16 mouse cellular contexts compared by ENCODE assay signal in genomic region chr19:45026958-45027670, GRCm38 (mm10). TPM values are rescaled to one million over a fixed set of nuclear protein-coding genes. Genes with fewer than 3 reads are reported as not detected.
DNase-seq lines count a peak whose midpoint lies in the region; ATAC-seq and TF ChIP-seq lines count a peak whose summit lies in the region.
"Had no signal": no experiment of that assay in that cellular context is flagged by ENCODE, and none has a peak within 500 bp of the region (broad histone marks: within the 10 kb centered on the region; RNA-seq: fewer than 3 reads in every experiment).

No protein-coding gene starts in this region.

- intact Hi-C loops in heart, postnatal 25 days (cut with DNase I) = no loop called here

- DNase-seq in cerebellum, adult 9-11 months = peak; percentile 26
- no peak for DNase-seq in cerebellum, postnatal 14 days
- no peak for DNase-seq in heart, postnatal 25 days (ENCODE audit: low spot score)
- no peak for DNase-seq in midbrain, embryonic 14.5 days
- DNase-seq in midbrain, postnatal 0 days (ENCODE audit: low spot score) = no peak
- peak; percentile 87 for DNase-seq in skeletal muscle tissue, adult 2 months (ENCODE audit: low read depth, low spot score)
- no peak for DNase-seq in spleen, adult 12 weeks (ENCODE audit: low spot score)
- DNase-seq: left cerebral cortex, postnatal 4 days; right cerebral cortex, postnatal 4 days; thymus, postnatal 14 days had no signal

- no peak overlapping the region for H3K4me2 ChIP-seq in heart, embryonic 15.5 days
- no peak overlapping the region for H3K4me2 ChIP-seq in midbrain, embryonic 14.5 days (ENCODE audit: low read length)
- H3K4me2 ChIP-seq in midbrain, postnatal 0 days (ENCODE audit: low read depth, low read length, poor library complexity, severe bottlenecking) = no peak overlapping the region
- H3K4me2 ChIP-seq: forebrain, embryonic 13.5 days; neural tube, embryonic 15.5 days had no signal

- ATAC-seq in heart, embryonic 15.5 days (replicated peaks; ENCODE audit: insufficient number of reproducible peaks, insufficient read depth, low FRiP score, low read depth) = no peak
- no peak for ATAC-seq in midbrain, embryonic 14.5 days (ENCODE audit: low FRiP score, low TSS enrichment)
- no peak for ATAC-seq in midbrain, postnatal 0 days (ENCODE audit: low FRiP score)
- ATAC-seq: forebrain, embryonic 13.5 days; lung, postnatal 0 days had no signal

- H3K27ac ChIP-seq in heart, embryonic 15.5 days = 0 out of 2 replicates have a peak overlapping the region, but pooled peaks have one; percentile 27
- H3K27ac ChIP-seq in midbrain, embryonic 14.5 days (replicated peaks; ENCODE audit: low read depth, low read length) = 0 out of 2 replicates have a peak overlapping the region, but pooled peaks have one; percentile 5
- no peak overlapping the region for H3K27ac ChIP-seq in midbrain, postnatal 0 days (ENCODE audit: low read depth, low read length)
- H3K27ac ChIP-seq: forebrain, embryonic 13.5 days; liver, embryonic 14.5 days; neural tube, embryonic 15.5 days had no signal

- TF ChIP-seq CTCF in midbrain, postnatal 0 days (IDR thresholded peaks at IDR 0.05) = no peak

- H3K27me3 ChIP-seq in heart, embryonic 15.5 days = no peaks in the 10 kb centered on the region
- H3K27me3 ChIP-seq in midbrain, embryonic 14.5 days (ENCODE audit: control insufficient read depth, insufficient read depth, low read length) = no peaks in the 10 kb centered on the region
- H3K27me3 ChIP-seq in midbrain, postnatal 0 days (ENCODE audit: insufficient read depth, low read length) = no peaks in the 10 kb centered on the region
- H3K27me3 ChIP-seq: forebrain, embryonic 13.5 days; neural tube, embryonic 15.5 days had no signal

- H3K4me3 ChIP-seq in heart, embryonic 15.5 days = no peak overlapping the region
- H3K4me3 ChIP-seq in midbrain, embryonic 14.5 days (replicated peaks; ENCODE audit: low read depth, low read length) = no peak overlapping the region
- H3K4me3 ChIP-seq in midbrain, postnatal 0 days (ENCODE audit: low read depth, low read length) = no peak overlapping the region
- H3K4me3 ChIP-seq: forebrain, embryonic 13.5 days; megakaryocyte, embryonic 14.5 days; neural tube, embryonic 15.5 days had no signal

- H3K9ac ChIP-seq in heart, embryonic 15.5 days = no peak overlapping the region
- no peak overlapping the region for H3K9ac ChIP-seq in midbrain, embryonic 14.5 days (replicated peaks; ENCODE audit: low read length)
- no peak overlapping the region for H3K9ac ChIP-seq in midbrain, postnatal 0 days (replicated peaks; ENCODE audit: low read length, poor library complexity, severe bottlenecking)
- H3K9ac ChIP-seq: forebrain, embryonic 13.5 days; liver, embryonic 14.5 days; neural tube, embryonic 15.5 days had no signal

- no peaks in the 10 kb centered on the region for H3K9me3 ChIP-seq in heart, embryonic 15.5 days (replicated peaks)
- H3K9me3 ChIP-seq in midbrain, embryonic 14.5 days (ENCODE audit: control insufficient read depth, low read length) = no peaks in the 10 kb centered on the region
- H3K9me3 ChIP-seq in midbrain, postnatal 0 days (ENCODE audit: low read length) = no peaks in the 10 kb centered on the region
- H3K9me3 ChIP-seq: forebrain, embryonic 13.5 days; megakaryocyte, embryonic 14.5 days; neural tube, embryonic 15.5 days had no signal

- H3K4me1 ChIP-seq in heart, embryonic 15.5 days (replicated peaks) = peaks cover 36% of the 10 kb centered on the region
- 0 out of 2 replicates have a peak, but pooled peaks cover 3% of the 10 kb centered on the region for H3K4me1 ChIP-seq in midbrain, embryonic 14.5 days (ENCODE audit: control insufficient read depth, insufficient read depth, low read length)
- no peaks in the 10 kb centered on the region for H3K4me1 ChIP-seq in midbrain, postnatal 0 days (ENCODE audit: insufficient read depth, low read length)

- peaks cover 55% of the 10 kb centered on the region for H3K36me3 ChIP-seq in heart, embryonic 15.5 days
- peaks cover 46% of the 10 kb centered on the region for H3K36me3 ChIP-seq in midbrain, embryonic 14.5 days (ENCODE audit: control insufficient read depth, insufficient read depth, low read length)
- H3K36me3 ChIP-seq in midbrain, postnatal 0 days (ENCODE audit: insufficient read depth, low read length) = peaks cover 24% of the 10 kb centered on the region

- 64% methylated on average over 6 of the region's 6 CpGs for WGBS in heart, embryonic 15.5 days
- 89% methylated on average over 6 of the region's 6 CpGs for WGBS in midbrain, embryonic 14.5 days
- 87% methylated on average over 6 of the region's 6 CpGs for WGBS in midbrain, postnatal 0 days

RNA-seq across cellular contexts. Expression of gene Lzts2, which starts 12.9 kb away (rescaled TPM):
- polyA plus RNA-seq in heart, embryonic 15.5 days (2015; fragmentation: Nextera tagmentation; extraction: Ambion mirVana) = 44.5 and 56.9 TPM in 2 replicates
- total RNA-seq in heart, postnatal 25 days (2021) = 10 to 100 TPM; 52.0 to 69.7 TPM
- polyA plus RNA-seq in midbrain, embryonic 14.5 days (2014; fragmentation: Nextera tagmentation; extraction: Ambion mirVana) = 16.1 and 21.5 TPM in 2 replicates
- 32.8 and 40.4 TPM in 2 replicates for total RNA-seq in midbrain, postnatal 0 days (2014; rRNA removed)
- polyA plus RNA-seq in midbrain, postnatal 0 days (2015; fragmentation: Nextera tagmentation; extraction: Ambion mirVana) = 12.9 TPM in 2 replicates

RNA-seq across cellular contexts. Expression of gene Pdzd7, which starts 18.4 kb away (rescaled TPM):
- polyA plus RNA-seq in heart, embryonic 15.5 days (2015; fragmentation: Nextera tagmentation; extraction: Ambion mirVana) = 0.11 and 0.16 TPM in 2 replicates
- under 1 TPM in 1 of 2 experiments, not detected in 1; 0.16 TPM for total RNA-seq in heart, postnatal 25 days (2021)
- 2.4 and 2.8 TPM in 2 replicates for polyA plus RNA-seq in midbrain, embryonic 14.5 days (2014; fragmentation: Nextera tagmentation; extraction: Ambion mirVana)
- total RNA-seq in midbrain, postnatal 0 days (2014; rRNA removed) = 5.9 and 7.2 TPM in 2 replicates
- 2.9 and 3.4 TPM in 2 replicates for polyA plus RNA-seq in midbrain, postnatal 0 days (2015; fragmentation: Nextera tagmentation; extraction: Ambion mirVana)

RNA-seq across cellular contexts. Expression of gene Sfxn3, which starts 20.2 kb away (rescaled TPM):
- polyA plus RNA-seq in heart, embryonic 15.5 days (2015; fragmentation: Nextera tagmentation; extraction: Ambion mirVana) = 16.1 and 22.1 TPM in 2 replicates
- total RNA-seq in heart, postnatal 25 days (2021) = 10 to 100 TPM; 10.7 to 13.9 TPM
- 71.1 and 72.7 TPM in 2 replicates for polyA plus RNA-seq in midbrain, embryonic 14.5 days (2014; fragmentation: Nextera tagmentation; extraction: Ambion mirVana)
- 72.2 and 85.8 TPM in 2 replicates for total RNA-seq in midbrain, postnatal 0 days (2014; rRNA removed)
- polyA plus RNA-seq in midbrain, postnatal 0 days (2015; fragmentation: Nextera tagmentation; extraction: Ambion mirVana) = 101 and 102 TPM in 2 replicates

RNA-seq across cellular contexts. Expression of gene Mrpl43, which starts 20.9 kb away (rescaled TPM):
- polyA plus RNA-seq in heart, embryonic 15.5 days (2015; fragmentation: Nextera tagmentation; extraction: Ambion mirVana) = 60.2 and 60.7 TPM in 2 replicates
- total RNA-seq in heart, postnatal 25 days (2021) = 10 to 100 TPM; 54.9 to 55.4 TPM
- polyA plus RNA-seq in midbrain, embryonic 14.5 days (2014; fragmentation: Nextera tagmentation; extraction: Ambion mirVana) = 77.8 and 92.4 TPM in 2 replicates
- total RNA-seq in midbrain, postnatal 0 days (2014; rRNA removed) = 55.7 and 87.6 TPM in 2 replicates
- polyA plus RNA-seq in midbrain, postnatal 0 days (2015; fragmentation: Nextera tagmentation; extraction: Ambion mirVana) = 98.8 and 105 TPM in 2 replicates

RNA-seq across cellular contexts. Expression of gene Twnk, which starts 21.7 kb away (rescaled TPM):
- 19.4 TPM in 2 replicates for polyA plus RNA-seq in heart, embryonic 15.5 days (2015; fragmentation: Nextera tagmentation; extraction: Ambion mirVana)
- total RNA-seq in heart, postnatal 25 days (2021) = 10 to 100 TPM; 27.4 to 28.4 TPM
- polyA plus RNA-seq in midbrain, embryonic 14.5 days (2014; fragmentation: Nextera tagmentation; extraction: Ambion mirVana) = 9.7 and 10.3 TPM in 2 replicates
- total RNA-seq in midbrain, postnatal 0 days (2014; rRNA removed) = 6.1 and 6.4 TPM in 2 replicates
- polyA plus RNA-seq in midbrain, postnatal 0 days (2015; fragmentation: Nextera tagmentation; extraction: Ambion mirVana) = 6.8 and 7.1 TPM in 2 replicates

Comparison
In these comparisons a context has a peak if more than half of its experiments do, and no peak if none do; other contexts are left out.
1. DNase-seq: peak in cerebellum, adult 9-11 months (single experiment) and skeletal muscle tissue, adult 2 months (single experiment); none in cerebellum, postnatal 14 days (0 of 2), heart, postnatal 25 days (single experiment), midbrain, embryonic 14.5 days (single experiment), midbrain, postnatal 0 days (single experiment) and spleen, adult 12 weeks (single experiment).